Mouse (Mus musculus): Measurements from ENCODE around the gene Emc7. TPM values are rescaled to one million over a fixed set of nuclear protein-coding genes. Genes with fewer than 3 reads are reported as not detected.
"Not testable (repeated sequence)": the region's sequence is repeated elsewhere in the genome, so short reads cannot be mapped to it uniquely, and the experiment has no call there.

The Emc7 gene
- polyA plus RNA-seq, 1 experiment from 2014 or later, result 21.3 TPM

DNA sequence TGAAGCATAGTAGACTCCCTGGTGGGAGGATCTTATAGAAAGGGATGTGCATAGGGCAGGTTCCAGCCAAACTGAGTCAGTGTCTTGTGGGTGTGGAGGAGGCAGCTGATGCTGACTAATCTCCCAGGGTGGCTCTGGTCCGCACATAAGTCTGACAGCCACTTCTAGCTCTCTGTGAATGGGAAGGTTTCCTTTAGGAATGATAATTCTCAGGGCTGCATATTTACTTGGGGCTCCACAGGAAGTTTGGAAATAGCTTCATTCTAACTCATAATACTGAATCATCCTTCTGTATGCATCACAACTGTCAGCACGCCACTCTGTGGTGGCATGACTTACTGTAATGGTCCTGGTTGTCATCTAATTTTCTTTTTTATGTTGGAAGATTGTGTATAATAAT lies 11.3 kb upstream of the Emc7 start:
- 56% methylated on average over 2 of the region's 2 CpGs for WGBS

GRCm38 (mm10) chr2:112445511-112445910 lies 9.3 kb upstream of the Emc7 start:
- Histone ChIP-seq H3K36me3 (ENCODE audit: insufficient read depth, low read length) (no peaks in the 10 kb centered on the region), H3K4me3 (ENCODE audit: low read length) (no peak overlapping the region), H3K9ac (replicated peaks; ENCODE audit: low read length) (no peak overlapping the region), H3K4me2 (replicated peaks; ENCODE audit: low read depth, low read length) (no peak overlapping the region), H3K27ac (ENCODE audit: low read length) (no peak overlapping the region), H3K9me3 (ENCODE audit: low read length) (peaks cover 4% of the 10 kb centered on the region; the same call in 1 of the 2 replicates), H3K27me3 (ENCODE audit: insufficient read depth, low read length) (no peaks in the 10 kb centered on the region), H3K4me1 (ENCODE audit: insufficient read depth, low read length) (no peaks in the 10 kb centered on the region)
- no peak for ATAC-seq (ENCODE audit: low FRiP score, low TSS enrichment)

More for the DNA sequence above, 11.3 kb upstream of the Emc7 start:
- H3K9ac ChIP-seq (replicated peaks; ENCODE audit: low read length), result no peak overlapping the region
- no peak for ATAC-seq (ENCODE audit: low FRiP score, low TSS enrichment)
- no peaks in the 10 kb centered on the region for H3K36me3 ChIP-seq (ENCODE audit: insufficient read depth, low read length)
- H3K4me1 ChIP-seq (ENCODE audit: insufficient read depth, low read length), result no peaks in the 10 kb centered on the region
- H3K4me2 ChIP-seq (replicated peaks; ENCODE audit: low read depth, low read length), result no peak overlapping the region
- H3K9me3 ChIP-seq (ENCODE audit: low read length), result peaks cover 4% of the 10 kb centered on the region; the same call in 1 of the 2 replicates
- H3K27ac ChIP-seq (ENCODE audit: low read length), result no peak overlapping the region
- no peaks in the 10 kb centered on the region for H3K27me3 ChIP-seq (ENCODE audit: insufficient read depth, low read length)
- no peak overlapping the region for H3K4me3 ChIP-seq (ENCODE audit: low read length)

GRCm38 (mm10) chr2:112448046-112448445 lies 6.8 kb upstream of the Emc7 start:
- H3K27ac ChIP-seq (ENCODE audit: low read length); H3K27me3 ChIP-seq (ENCODE audit: insufficient read depth, low read length); H3K4me2 ChIP-seq (replicated peaks; ENCODE audit: low read depth, low read length); ATAC-seq (ENCODE audit: low FRiP score, low TSS enrichment); H3K4me1 ChIP-seq (ENCODE audit: insufficient read depth, low read length); H3K36me3 ChIP-seq (ENCODE audit: insufficient read depth, low read length); H3K9ac ChIP-seq (replicated peaks; ENCODE audit: low read length); H3K4me3 ChIP-seq (ENCODE audit: low read length); H3K9me3 ChIP-seq (ENCODE audit: low read length): not testable (repeated sequence)
- WGBS, result 69% methylated on average over 4 of the region's 4 CpGs

GRCm38 (mm10) chr2:112448510-112449059 lies 6.2 kb upstream of the Emc7 start:
- no peak overlapping the region for H3K4me2 ChIP-seq (replicated peaks; ENCODE audit: low read depth, low read length)
- no peaks in the 10 kb centered on the region for H3K36me3 ChIP-seq (ENCODE audit: insufficient read depth, low read length)
- no peaks in the 10 kb centered on the region for H3K4me1 ChIP-seq (ENCODE audit: insufficient read depth, low read length)
- H3K4me3 ChIP-seq (ENCODE audit: low read length), result no peak overlapping the region
- H3K9ac ChIP-seq (replicated peaks; ENCODE audit: low read length), result no peak overlapping the region
- ATAC-seq (ENCODE audit: low FRiP score, low TSS enrichment), result no peak
- H3K27me3 ChIP-seq (ENCODE audit: insufficient read depth, low read length), result no peaks in the 10 kb centered on the region
- H3K27ac ChIP-seq (ENCODE audit: low read length), result no peak overlapping the region
- no peaks in the 10 kb centered on the region for H3K9me3 ChIP-seq (ENCODE audit: low read length)

DNA sequence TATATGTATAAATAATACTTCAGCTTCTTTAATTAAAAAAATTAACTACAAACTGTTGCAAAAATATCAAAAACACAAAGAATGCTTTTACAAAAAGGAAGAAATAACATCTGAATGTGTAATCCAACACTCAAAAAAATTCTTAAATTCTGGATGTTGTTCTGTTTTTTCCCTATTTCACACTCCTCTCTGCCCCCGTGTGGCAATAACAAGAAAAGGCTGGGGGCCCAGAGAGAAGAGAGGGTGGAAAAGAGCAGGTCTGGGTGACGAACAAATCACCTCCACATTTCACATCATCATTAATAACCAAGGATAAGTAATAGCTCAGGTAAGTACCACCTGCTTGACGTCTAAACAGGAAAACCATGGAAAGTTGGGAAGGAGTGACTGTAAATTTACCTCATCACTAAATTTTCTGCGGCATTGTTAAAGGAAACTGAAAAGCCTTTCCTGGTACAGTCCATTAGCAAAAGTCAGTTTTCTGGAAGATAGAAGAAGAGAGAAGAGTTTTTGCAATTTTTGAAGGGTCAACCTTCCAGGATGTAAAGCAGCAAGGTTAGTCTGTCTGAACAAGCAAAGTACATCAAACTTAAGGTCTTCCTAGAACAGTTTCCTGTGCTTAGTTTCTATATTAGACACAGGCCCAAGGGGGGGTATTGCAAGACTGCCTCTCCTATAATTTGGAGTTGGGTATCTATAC lies 5.0 kb upstream of the Emc7 start:
- Histone ChIP-seq H3K27me3 (ENCODE audit: insufficient read depth, low read length) (no peaks in the 10 kb centered on the region), H3K36me3 (ENCODE audit: insufficient read depth, low read length) (no peaks in the 10 kb centered on the region), H3K9me3 (ENCODE audit: low read length) (no peaks in the 10 kb centered on the region), H3K27ac (ENCODE audit: low read length) (no peak overlapping the region), H3K9ac (replicated peaks; ENCODE audit: low read length) (no peak overlapping the region), H3K4me3 (ENCODE audit: low read length) (no peak overlapping the region), H3K4me1 (ENCODE audit: insufficient read depth, low read length) (peaks cover 2% of the 10 kb centered on the region; the same call in 1 of the 2 replicates), H3K4me2 (replicated peaks; ENCODE audit: low read depth, low read length) (no peak overlapping the region)
- ATAC-seq (ENCODE audit: low FRiP score, low TSS enrichment), result no peak
- 27% methylated on average over 4 of the region's 4 CpGs for WGBS

DNA sequence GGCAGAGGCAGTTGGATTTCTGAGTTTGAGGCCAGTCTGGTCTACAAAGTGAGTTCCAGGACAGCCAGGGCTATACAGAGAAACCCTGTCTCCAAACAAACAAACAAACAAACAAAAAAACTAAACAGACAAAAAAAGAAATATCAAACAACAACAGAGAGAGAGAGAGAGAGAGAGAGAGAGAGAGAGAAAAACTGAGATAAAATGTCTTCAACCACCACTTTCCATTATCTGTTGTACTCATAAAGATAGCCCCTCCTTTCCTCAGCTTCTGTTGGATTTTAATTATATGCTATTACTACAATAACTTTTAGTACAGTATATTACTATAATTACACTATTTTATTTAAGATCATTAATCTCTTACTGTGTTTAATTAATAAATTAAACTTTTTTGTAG lies 2.3 kb upstream of the Emc7 start:
- H3K27me3 ChIP-seq (ENCODE audit: insufficient read depth, low read length); H3K27ac ChIP-seq (ENCODE audit: low read length); H3K9ac ChIP-seq (replicated peaks; ENCODE audit: low read length); ATAC-seq (ENCODE audit: low FRiP score, low TSS enrichment); H3K36me3 ChIP-seq (ENCODE audit: insufficient read depth, low read length); H3K9me3 ChIP-seq (ENCODE audit: low read length); H3K4me3 ChIP-seq (ENCODE audit: low read length); H3K4me2 ChIP-seq (replicated peaks; ENCODE audit: low read depth, low read length): not testable (repeated sequence)
- peaks cover 10% of the 10 kb centered on the region for H3K4me1 ChIP-seq (ENCODE audit: insufficient read depth, low read length)

DNA sequence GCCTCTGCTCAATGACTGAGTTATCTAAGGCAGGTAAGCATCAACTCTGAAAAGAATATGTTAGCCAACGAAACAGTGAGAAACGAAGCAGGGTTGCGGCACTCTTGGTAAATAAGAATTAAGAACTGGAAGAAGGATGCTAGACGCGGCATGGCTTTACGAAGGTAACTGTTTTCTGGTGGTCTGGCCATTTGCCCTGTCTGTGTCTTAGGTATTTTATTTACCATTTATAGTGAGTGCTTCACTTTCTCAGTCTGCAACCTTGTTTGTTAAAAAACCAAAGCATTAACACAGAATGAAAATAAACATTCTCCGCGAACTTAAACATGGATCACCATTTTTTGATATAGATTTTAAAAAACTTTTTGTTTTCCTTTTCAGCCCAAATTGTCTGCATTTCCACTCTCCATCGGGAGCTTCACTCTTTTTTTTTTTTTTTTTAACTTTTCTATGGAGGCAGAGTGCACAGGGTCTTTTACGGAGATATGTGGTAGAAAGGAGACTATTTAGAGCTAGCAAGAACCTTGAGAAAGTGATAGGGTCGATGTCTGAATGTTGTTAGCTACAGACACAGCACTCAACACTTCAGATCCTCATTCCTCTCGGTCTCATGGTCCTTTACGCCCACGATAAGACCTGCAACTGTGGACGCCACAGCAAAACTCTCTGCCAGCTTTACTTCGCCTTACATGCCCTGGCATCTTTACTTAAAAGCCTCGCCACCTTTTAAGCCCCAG lies 504 bp upstream of the Emc7 start:
- no peaks in the 10 kb centered on the region for H3K36me3 ChIP-seq (ENCODE audit: insufficient read depth, low read length)
- 28% methylated on average over 17 of the region's 17 CpGs for WGBS
- peak overlapping the region; percentile 82; the same call in 1 of the 2 replicates for H3K27ac ChIP-seq (ENCODE audit: low read length)
- ATAC-seq (ENCODE audit: low FRiP score, low TSS enrichment), result no peak
- H3K9me3 ChIP-seq (ENCODE audit: low read length), result no peaks in the 10 kb centered on the region
- H3K4me3 ChIP-seq (ENCODE audit: low read length), result peak overlapping the region; percentile 75
- H3K4me1 ChIP-seq (ENCODE audit: insufficient read depth, low read length), result peaks cover 10% of the 10 kb centered on the region
- peak overlapping the region; percentile 61 for H3K4me2 ChIP-seq (replicated peaks; ENCODE audit: low read depth, low read length)
- H3K27me3 ChIP-seq (ENCODE audit: insufficient read depth, low read length), result no peaks in the 10 kb centered on the region
- peak overlapping the region; percentile 92 for H3K9ac ChIP-seq (replicated peaks; ENCODE audit: low read length)

- no peak overlapping the region for H3K4me3 ChIP-seq (ENCODE audit: low read length)
- WGBS, result 90% methylated on average over 3 of the region's 3 CpGs
- H3K36me3 ChIP-seq (ENCODE audit: insufficient read depth, low read length), result peaks cover 22% of the 10 kb centered on the region
Observed at GRCm38 (mm10) chr2:112460557-112460956, 5.8 kb downstream of the Emc7 start.

DNA sequence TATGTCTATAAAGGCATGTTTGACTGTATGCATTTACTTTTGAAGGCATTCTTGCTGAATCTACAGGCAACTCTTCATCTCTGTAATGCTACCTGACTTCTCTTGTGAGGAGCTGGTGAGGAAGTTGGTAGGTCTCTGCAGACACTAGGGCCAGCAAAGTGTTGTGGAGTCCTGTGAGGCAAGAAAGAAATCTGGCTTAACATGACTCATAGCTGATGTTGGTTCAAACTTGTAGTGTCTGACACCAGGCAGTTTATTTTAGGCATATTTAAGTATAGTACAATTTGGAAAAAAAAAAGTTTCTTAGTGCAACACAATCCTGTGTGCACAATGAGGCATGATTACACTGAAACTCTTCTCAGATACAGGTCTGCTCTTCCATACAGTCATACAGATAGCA lies 14.7 kb downstream of the Emc7 start:
- H3K9me3 ChIP-seq (ENCODE audit: low read length), result no peaks in the 10 kb centered on the region
- H3K27me3 ChIP-seq (ENCODE audit: insufficient read depth, low read length), result no peaks in the 10 kb centered on the region
- no peaks in the 10 kb centered on the region for H3K4me1 ChIP-seq (ENCODE audit: insufficient read depth, low read length)
- no peak overlapping the region for H3K27ac ChIP-seq (ENCODE audit: low read length)
- no peak overlapping the region for H3K9ac ChIP-seq (replicated peaks; ENCODE audit: low read length)
- peaks cover 24% of the 10 kb centered on the region for H3K36me3 ChIP-seq (ENCODE audit: insufficient read depth, low read length)
- no peak overlapping the region for H3K4me3 ChIP-seq (ENCODE audit: low read length)
- H3K4me2 ChIP-seq (replicated peaks; ENCODE audit: low read depth, low read length), result no peak overlapping the region
- ATAC-seq (ENCODE audit: low FRiP score, low TSS enrichment), result no peak

More at GRCm38 (mm10) chr2:112460557-112460956, 5.8 kb downstream of the Emc7 start:
- Histone ChIP-seq H3K27me3 (ENCODE audit: insufficient read depth, low read length) (no peaks in the 10 kb centered on the region), H3K4me2 (replicated peaks; ENCODE audit: low read depth, low read length) (no peak overlapping the region), H3K9ac (replicated peaks; ENCODE audit: low read length) (no peak overlapping the region), H3K27ac (ENCODE audit: low read length) (no peak overlapping the region), H3K4me1 (ENCODE audit: insufficient read depth, low read length) (peaks cover 7% of the 10 kb centered on the region), H3K9me3 (ENCODE audit: low read length) (0 out of 2 replicates have a peak, but pooled peaks cover 3% of the 10 kb centered on the region)
- no peak for ATAC-seq (ENCODE audit: low FRiP score, low TSS enrichment)

- Histone ChIP-seq H3K27ac (ENCODE audit: low read length) (no peak overlapping the region), H3K27me3 (ENCODE audit: insufficient read depth, low read length) (no peaks in the 10 kb centered on the region), H3K4me3 (ENCODE audit: low read length) (no peak overlapping the region), H3K9me3 (ENCODE audit: low read length) (no peaks in the 10 kb centered on the region), H3K4me2 (replicated peaks; ENCODE audit: low read depth, low read length) (no peak overlapping the region), H3K4me1 (ENCODE audit: insufficient read depth, low read length) (no peaks in the 10 kb centered on the region), H3K36me3 (ENCODE audit: insufficient read depth, low read length) (peaks cover 18% of the 10 kb centered on the region), H3K9ac (replicated peaks; ENCODE audit: low read length) (no peak overlapping the region)
- ATAC-seq (ENCODE audit: low FRiP score, low TSS enrichment), result no peak
- 84% methylated on average over 5 of the region's 5 CpGs for WGBS
Observed at GRCm38 (mm10) chr2:112470961-112471381, 16.2 kb downstream of the Emc7 start.
